Mouse (Mus musculus): Measurements from ENCODE around the gene Dusp10. TPM values are rescaled to one million over a fixed set of nuclear protein-coding genes. Genes with fewer than 3 reads are reported as not detected.

Dusp10 gene
- polyA plus RNA-seq, 1 experiment from 2014 or later = 6.6 TPM

DNA sequence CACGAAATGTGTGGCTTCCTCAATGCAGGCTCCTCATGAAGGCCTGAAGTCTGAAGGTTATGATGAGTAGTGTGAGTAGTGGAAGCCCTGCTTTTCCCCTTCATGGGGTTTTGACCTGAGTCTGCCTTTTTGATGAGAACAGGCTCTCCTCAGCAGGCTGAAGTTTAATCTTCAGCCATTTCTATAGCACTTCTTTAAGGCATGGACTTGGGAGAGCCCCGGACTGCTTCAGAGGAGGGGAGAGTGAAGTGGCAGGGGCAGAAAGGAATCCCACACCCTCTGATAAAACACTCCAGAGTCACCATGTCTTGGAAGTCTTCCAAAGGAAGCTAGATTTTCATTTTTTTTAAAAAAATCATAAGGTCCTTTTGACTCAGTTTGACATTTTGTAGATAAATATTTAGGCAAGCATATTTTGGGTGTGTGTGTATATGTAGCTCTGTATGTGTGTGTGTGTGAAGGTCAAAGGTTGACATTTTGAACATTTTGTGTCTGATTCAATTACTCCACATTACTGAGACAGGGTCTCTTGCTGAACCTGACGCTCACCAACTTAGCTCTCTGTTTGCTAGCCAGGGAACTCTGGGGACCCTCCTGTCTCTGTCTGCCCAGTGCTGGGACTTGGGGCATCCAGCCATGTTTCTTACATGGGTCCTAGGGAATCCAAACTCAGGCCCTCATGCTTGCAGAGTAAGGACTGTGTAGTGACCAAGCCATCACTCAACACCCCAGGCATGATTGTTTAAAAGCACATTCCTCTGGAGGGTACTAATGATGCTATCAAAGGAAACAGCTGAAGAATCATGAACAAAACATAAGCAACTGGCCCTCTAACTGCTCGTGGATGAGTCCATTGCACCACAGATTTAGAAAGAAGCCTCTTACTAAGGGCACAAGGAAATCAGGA is 48.0 kb downstream of the Dusp10 start:
- Histone ChIP-seq H3K9me3 (no peaks in the 10 kb centered on the region), H3K4me3 (no peak overlapping the region), H3K27ac (no peak overlapping the region), H3K36me3 (no peaks in the 10 kb centered on the region), H3K4me1 (peaks cover 8% of the 10 kb centered on the region; the same call in 1 of the 2 replicates), H3K9ac (no peak overlapping the region), H3K4me2 (replicated peaks) (no peak overlapping the region), H3K27me3 (replicated peaks) (no peaks in the 10 kb centered on the region)
- WGBS = 82% methylated on average over 4 of the region's 4 CpGs
- ATAC-seq (ENCODE audit: low FRiP score, low read depth) = no peak

DNA sequence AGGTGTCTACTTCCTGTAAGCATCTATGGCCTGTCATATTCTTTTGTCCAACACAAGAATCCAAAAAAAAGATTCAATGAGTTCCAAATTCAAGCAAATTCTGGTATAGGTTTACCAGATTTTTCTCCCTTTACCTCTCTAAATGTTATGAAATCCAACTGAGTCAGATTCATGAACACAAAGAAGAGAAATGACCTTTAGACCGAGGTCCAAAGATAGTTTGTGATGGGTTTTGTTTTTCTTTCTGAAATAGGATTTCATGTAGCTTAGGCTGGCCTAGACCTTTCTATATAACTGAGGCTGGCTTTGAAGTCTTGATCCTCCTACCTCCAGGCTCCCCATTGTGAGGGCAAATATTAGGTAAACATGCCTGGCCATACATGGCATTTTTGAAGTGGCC is 48.8 kb downstream of the Dusp10 start:
- Histone ChIP-seq H3K27ac (no peak overlapping the region), H3K4me1 (peaks cover 14% of the 10 kb centered on the region; the same call in 1 of the 2 replicates), H3K27me3 (replicated peaks) (no peaks in the 10 kb centered on the region), H3K4me2 (replicated peaks) (no peak overlapping the region), H3K9ac (no peak overlapping the region), H3K36me3 (no peaks in the 10 kb centered on the region), H3K4me3 (no peak overlapping the region), H3K9me3 (no peaks in the 10 kb centered on the region)
- 86% methylated on average over 1 of the region's 1 CpGs for WGBS
- ATAC-seq (ENCODE audit: low FRiP score, low read depth) = no peak

DNA sequence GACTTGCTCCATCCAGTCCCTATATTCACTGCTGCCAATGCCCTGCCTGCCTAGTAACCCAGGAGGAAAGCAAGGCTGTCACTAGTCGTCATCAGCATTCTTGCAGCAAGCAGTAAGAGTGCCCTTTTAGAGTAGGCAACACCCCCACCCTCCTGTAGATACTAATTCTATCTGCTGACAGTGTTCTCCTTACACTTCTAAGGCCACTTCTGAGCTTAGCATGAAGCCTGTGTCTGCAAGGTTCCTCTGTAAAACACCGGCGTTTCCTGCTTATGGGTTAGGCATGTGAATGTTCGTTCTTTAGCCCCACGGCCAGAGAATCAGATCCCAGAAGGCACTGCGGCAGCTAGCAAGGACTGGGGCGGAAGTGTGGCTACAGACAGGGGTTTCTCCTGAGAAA is 51.2 kb downstream of the Dusp10 start:
- H3K4me1 ChIP-seq = peaks cover 17% of the 10 kb centered on the region; the same call in 1 of the 2 replicates
- H3K27ac ChIP-seq = no peak overlapping the region
- H3K9ac ChIP-seq = no peak overlapping the region
- 82% methylated on average over 7 of the region's 7 CpGs for WGBS
- H3K36me3 ChIP-seq = peaks cover 6% of the 10 kb centered on the region
- ATAC-seq (ENCODE audit: low FRiP score, low read depth) = no peak
- H3K27me3 ChIP-seq (replicated peaks) = no peaks in the 10 kb centered on the region
- H3K4me3 ChIP-seq = no peak overlapping the region
- no peak overlapping the region for H3K4me2 ChIP-seq (replicated peaks)
- H3K9me3 ChIP-seq = no peaks in the 10 kb centered on the region

DNA sequence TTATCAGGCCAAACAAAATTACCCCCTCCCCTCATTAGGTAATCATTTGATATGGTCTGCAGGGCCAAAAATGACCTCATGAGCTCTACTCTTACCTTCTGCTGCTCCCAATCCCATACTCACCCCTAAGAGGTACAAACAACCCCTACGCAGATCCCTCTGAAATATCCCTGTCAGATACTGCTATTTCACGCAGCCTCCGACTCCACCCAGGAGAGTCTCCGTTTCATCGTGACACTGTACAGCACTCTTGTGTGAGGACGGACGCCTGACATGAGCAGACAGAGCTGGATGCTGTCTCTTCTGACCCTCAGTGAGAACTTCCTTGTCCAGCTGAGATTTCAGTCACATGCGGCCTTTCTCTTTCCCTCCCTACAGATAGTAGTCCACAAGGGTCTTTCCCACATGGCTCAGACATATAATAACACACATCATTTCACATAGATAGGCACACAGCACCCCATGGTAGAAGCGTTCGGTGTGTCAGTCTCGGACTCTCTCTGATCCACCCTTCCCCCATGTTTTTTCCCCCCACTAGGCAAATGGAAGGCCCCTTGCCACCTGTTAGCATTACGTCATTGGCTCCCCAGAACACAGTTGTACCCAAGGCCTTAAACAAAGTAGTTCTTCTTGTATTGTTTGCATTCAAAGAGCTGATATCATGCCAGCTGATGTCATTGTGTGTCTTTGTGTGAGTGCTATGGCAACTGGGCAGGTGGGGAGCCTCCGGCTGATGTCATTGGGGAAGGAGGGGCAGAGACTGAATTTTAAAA is 52.7 kb downstream of the Dusp10 start:
- H3K36me3 ChIP-seq = peaks cover 14% of the 10 kb centered on the region
- H3K27ac ChIP-seq = no peak overlapping the region
- 64% methylated on average over 13 of the region's 13 CpGs for WGBS
- no peaks in the 10 kb centered on the region for H3K9me3 ChIP-seq
- H3K4me3 ChIP-seq = no peak overlapping the region
- H3K9ac ChIP-seq = no peak overlapping the region
- H3K4me2 ChIP-seq (replicated peaks) = peak overlapping the region; percentile 20
- ATAC-seq (ENCODE audit: low FRiP score, low read depth) = peak; percentile 92
- no peaks in the 10 kb centered on the region for H3K27me3 ChIP-seq (replicated peaks)
- peaks cover 17% of the 10 kb centered on the region; the same call in 1 of the 2 replicates for H3K4me1 ChIP-seq

DNA sequence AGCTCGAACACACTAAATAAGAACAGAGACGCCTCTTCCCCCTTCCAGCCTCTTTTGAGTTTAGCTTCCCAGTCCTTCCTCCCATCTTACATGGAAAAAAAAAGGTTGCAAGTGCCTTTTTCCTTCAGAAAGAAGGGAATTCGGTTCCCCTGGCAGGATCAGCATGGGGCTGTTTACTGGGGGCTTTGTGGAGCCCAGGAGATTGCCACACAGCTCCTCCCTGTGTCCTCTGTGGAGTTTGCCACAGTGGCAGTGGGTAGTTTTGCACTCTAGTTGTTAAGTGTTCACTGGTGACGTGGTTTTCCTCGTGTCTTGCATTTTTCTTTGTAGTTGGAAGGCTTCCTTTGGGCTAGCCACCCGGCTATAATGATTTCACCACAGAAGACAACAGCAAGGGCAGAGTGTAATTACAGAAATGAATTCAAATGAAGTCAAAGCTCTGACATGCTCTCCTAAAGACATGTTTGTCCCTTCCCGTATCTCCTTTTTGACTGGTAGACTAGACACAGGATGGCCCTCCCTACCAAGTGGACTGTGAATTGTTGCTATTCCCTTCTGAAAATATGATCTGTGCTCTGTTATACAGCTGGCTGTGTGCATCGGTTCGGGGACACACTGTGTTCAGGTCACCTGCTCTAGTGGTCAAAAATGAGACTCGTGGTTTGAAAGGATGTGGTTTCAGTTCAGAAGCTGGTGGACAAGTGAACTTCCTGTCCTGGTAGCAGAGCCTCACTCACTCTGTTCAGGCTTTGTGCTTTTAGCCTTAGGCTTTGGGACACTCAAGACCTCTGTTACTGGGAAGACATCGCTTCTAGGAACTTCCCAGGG is 53.6 kb downstream of the Dusp10 start:
- 61% methylated on average over 11 of the region's 11 CpGs for WGBS
- peak overlapping the region; percentile 42; the same call in 1 of the 2 replicates for H3K27ac ChIP-seq
- no peak overlapping the region for H3K9ac ChIP-seq
- no peaks in the 10 kb centered on the region for H3K9me3 ChIP-seq
- peak; percentile 65 for ATAC-seq (ENCODE audit: low FRiP score, low read depth)
- H3K27me3 ChIP-seq (replicated peaks) = no peaks in the 10 kb centered on the region
- no peak overlapping the region for H3K4me3 ChIP-seq
- H3K4me1 ChIP-seq = peaks cover 17% of the 10 kb centered on the region; the same call in 1 of the 2 replicates
- H3K4me2 ChIP-seq (replicated peaks) = peak overlapping the region; percentile 20; the same call in 1 of the 2 replicates
- H3K36me3 ChIP-seq = peaks cover 17% of the 10 kb centered on the region

DNA sequence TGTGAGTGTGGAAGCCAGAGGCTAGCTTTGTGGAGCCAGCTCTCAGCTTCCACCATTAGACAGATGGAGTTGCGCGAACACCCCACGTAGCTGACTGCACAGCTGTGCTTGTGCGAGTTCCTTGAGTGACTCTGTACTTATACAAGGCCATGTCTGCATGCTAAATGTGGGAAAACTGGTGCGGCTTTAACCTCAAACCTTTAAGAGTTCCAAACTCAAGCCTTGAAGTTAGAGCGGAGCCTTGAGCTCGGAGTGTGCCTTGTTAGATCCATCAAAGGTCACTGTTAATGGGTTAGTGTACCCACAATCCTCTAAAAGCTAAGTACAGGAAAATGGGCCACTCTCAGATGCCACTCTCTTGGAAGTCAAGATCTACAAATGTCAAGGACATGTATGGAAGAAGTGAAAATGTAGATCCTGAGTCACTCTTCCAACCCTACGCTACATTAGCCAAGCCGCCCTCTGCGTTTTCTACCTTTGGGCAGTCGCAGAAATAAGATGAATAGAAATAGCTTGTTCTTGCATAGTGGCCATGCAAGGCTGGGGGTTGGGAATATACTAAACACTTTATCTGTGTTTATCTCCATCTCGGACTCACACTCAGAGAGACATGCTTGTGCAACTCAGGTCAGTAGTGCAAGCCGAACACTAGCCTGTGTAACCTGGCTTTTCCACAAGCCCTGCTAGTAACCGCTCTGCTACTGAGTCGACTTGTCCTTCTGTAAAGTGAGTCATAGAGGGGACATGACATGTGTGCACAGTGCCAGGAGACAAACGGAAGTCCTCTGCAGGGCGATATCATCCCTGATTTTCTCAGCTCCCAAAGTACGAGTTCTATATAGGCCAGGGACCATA is 54.8 kb downstream of the Dusp10 start:
- Histone ChIP-seq H3K36me3 (peaks cover 17% of the 10 kb centered on the region), H3K4me3 (no peak overlapping the region), H3K27ac (no peak overlapping the region), H3K9ac (no peak overlapping the region), H3K4me2 (replicated peaks) (no peak overlapping the region), H3K4me1 (peaks cover 17% of the 10 kb centered on the region; the same call in 1 of the 2 replicates), H3K27me3 (replicated peaks) (no peaks in the 10 kb centered on the region), H3K9me3 (no peaks in the 10 kb centered on the region)
- no peak for ATAC-seq (ENCODE audit: low FRiP score, low read depth)
- WGBS = 95% methylated on average over 18 of the region's 18 CpGs

DNA sequence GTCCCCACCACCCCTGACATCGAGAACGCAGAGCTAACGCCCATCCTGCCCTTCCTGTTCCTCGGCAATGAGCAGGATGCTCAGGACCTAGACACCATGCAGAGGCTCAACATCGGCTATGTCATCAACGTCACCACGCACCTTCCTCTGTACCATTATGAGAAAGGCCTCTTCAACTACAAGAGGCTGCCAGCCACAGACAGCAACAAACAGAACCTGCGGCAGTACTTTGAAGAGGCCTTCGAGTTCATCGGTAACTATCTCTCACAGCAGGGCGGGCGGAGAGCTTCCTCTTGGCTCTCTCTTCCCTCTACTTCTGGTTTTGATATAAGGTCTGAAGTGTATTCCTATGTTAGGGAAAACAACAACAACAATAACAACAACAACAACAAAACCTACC is 55.9 kb downstream of the Dusp10 start:
- Histone ChIP-seq H3K4me3 (no peak overlapping the region), H3K4me1 (peaks cover 17% of the 10 kb centered on the region; the same call in 1 of the 2 replicates), H3K27me3 (replicated peaks) (no peaks in the 10 kb centered on the region), H3K36me3 (peaks cover 22% of the 10 kb centered on the region), H3K9me3 (no peaks in the 10 kb centered on the region), H3K4me2 (replicated peaks) (no peak overlapping the region), H3K9ac (no peak overlapping the region), H3K27ac (no peak overlapping the region)
- 96% methylated on average over 12 of the region's 12 CpGs for WGBS
- ATAC-seq (ENCODE audit: low FRiP score, low read depth) = no peak

DNA sequence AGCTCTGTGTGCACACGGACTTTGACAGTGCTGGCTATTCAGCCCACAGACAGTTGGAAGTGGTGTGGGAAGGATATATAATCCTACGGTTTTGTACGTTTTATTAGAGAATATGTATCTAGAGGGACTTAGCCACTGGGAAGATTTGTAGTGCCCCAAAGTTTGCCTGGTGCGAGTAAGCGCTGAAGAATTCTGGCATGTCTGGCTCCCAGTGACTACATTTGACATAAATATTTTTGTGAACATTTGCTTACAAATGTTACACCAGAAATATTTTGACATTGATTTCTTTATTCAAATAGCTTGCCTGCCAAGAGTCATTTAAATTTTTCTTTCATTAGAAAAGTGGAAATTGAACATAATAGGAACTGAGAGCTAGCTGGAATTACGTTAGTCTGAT is 63.0 kb downstream of the Dusp10 start:
- no peak overlapping the region for H3K4me3 ChIP-seq
- no peaks in the 10 kb centered on the region for H3K27me3 ChIP-seq (replicated peaks)
- ATAC-seq (ENCODE audit: low FRiP score, low read depth) = no peak
- no peak overlapping the region for H3K4me2 ChIP-seq (replicated peaks)
- no peak overlapping the region for H3K9ac ChIP-seq
- H3K36me3 ChIP-seq = peaks cover 11% of the 10 kb centered on the region
- WGBS = 93% methylated on average over 6 of the region's 6 CpGs
- H3K4me1 ChIP-seq = no peaks in the 10 kb centered on the region
- no peaks in the 10 kb centered on the region for H3K9me3 ChIP-seq
- H3K27ac ChIP-seq = no peak overlapping the region

DNA sequence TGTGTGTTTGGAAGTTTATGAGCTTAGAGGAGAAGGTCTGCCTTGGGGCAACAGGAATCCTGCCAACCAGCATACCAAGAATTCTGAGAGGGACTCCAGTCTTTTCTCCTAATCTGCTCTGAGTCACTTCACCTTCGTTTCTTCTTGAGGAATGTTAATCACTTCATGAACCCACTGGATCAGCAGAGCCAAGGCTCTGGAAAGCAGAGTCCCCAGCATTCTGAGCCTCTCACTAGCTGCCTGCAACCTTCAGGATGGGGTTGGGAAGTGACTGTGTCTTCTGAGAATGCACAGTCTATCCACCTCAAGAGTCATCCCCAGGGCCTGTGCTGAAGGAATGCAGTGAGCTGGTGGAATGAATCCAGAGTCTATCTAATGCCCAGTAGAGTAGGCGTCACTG is 63.7 kb downstream of the Dusp10 start:
- peaks cover 9% of the 10 kb centered on the region; the same call in 1 of the 2 replicates for H3K36me3 ChIP-seq
- H3K27ac ChIP-seq = no peak overlapping the region
- no peak overlapping the region for H3K4me3 ChIP-seq
- H3K9me3 ChIP-seq = no peaks in the 10 kb centered on the region
- ATAC-seq (ENCODE audit: low FRiP score, low read depth) = no peak
- WGBS = 70% methylated on average over 2 of the region's 2 CpGs
- H3K27me3 ChIP-seq (replicated peaks) = no peaks in the 10 kb centered on the region
- no peak overlapping the region for H3K4me2 ChIP-seq (replicated peaks)
- H3K9ac ChIP-seq = no peak overlapping the region
- no peaks in the 10 kb centered on the region for H3K4me1 ChIP-seq

DNA sequence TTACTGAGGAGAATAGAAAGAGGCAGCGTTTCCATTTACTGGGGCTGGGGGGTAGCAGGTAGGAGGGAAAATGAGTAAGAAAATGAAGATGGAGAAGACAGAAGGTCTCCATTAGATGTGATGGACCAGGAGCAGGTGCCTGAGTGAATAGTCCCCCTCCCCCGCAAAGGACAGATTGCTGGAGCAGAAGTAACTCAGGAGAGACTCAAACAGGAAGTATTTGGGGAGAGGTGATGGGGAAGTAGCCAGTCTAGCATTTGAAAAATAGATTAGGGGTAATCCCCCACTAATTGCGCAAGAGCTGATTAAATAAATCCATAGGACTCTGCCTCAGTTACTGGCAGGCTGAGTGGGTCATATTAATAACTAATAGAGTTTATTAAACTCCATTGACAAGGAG is 66.2 kb downstream of the Dusp10 start:
- 95% methylated on average over 3 of the region's 3 CpGs for WGBS
- ATAC-seq (ENCODE audit: low FRiP score, low read depth) = no peak
- no peak overlapping the region for H3K27ac ChIP-seq

DNA sequence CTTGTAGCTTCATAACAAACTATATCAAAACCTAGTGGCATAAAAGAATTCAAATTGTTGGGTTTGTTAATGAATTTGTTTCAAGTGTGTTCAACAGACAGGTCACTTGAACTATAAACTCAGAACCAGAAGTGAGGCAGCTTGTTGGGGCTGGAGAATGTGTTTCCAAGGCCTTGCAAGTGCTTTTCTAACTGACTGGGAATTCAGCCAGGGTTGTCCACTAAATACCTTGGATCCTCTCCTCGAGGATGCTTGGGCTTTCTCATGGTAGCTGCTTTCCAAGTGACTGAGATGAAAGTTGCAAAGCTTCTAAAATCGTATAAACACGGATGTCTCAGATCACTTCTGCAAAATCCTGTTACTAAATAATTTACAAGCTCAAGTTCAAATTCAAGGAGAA is 69.6 kb downstream of the Dusp10 start:
- H3K36me3 ChIP-seq = no peaks in the 10 kb centered on the region
- H3K9ac ChIP-seq = no peak overlapping the region
- H3K9me3 ChIP-seq = no peaks in the 10 kb centered on the region
- H3K27ac ChIP-seq = no peak overlapping the region
- ATAC-seq (ENCODE audit: low FRiP score, low read depth) = no peak
- H3K4me1 ChIP-seq = no peaks in the 10 kb centered on the region
- no peaks in the 10 kb centered on the region for H3K27me3 ChIP-seq (replicated peaks)
- WGBS = 84% methylated on average over 3 of the region's 3 CpGs
- no peak overlapping the region for H3K4me2 ChIP-seq (replicated peaks)
- H3K4me3 ChIP-seq = no peak overlapping the region

More for the DNA sequence above, 66.2 kb downstream of the Dusp10 start:
- H3K36me3 ChIP-seq = peaks cover under 1% of the 10 kb centered on the region; the same call in 1 of the 2 replicates
- H3K4me1 ChIP-seq = no peaks in the 10 kb centered on the region
- H3K27me3 ChIP-seq (replicated peaks) = no peaks in the 10 kb centered on the region
- no peaks in the 10 kb centered on the region for H3K9me3 ChIP-seq
- no peak overlapping the region for H3K4me3 ChIP-seq
- no peak overlapping the region for H3K4me2 ChIP-seq (replicated peaks)
- no peak overlapping the region for H3K9ac ChIP-seq

All from neural tube, embryonic 12.5 days (tissue).